In genomic region chr8:124019782-124020181, GRCm38 (mm10) we compare ENCODE assay signal across 8 mouse cellular contexts. TPM values are rescaled to one million over a fixed set of nuclear protein-coding genes. Genes with fewer than 3 reads are reported as not detected.
DNase-seq lines count a peak whose midpoint lies in the region; ATAC-seq lines count a peak whose summit lies in the region.

No protein-coding gene starts in this region.

- H3K4me1 ChIP-seq in heart, embryonic 16.5 days (ENCODE audit: control insufficient read depth, insufficient read depth, low read length), result peaks cover 22% of the 10 kb centered on the region
- H3K4me1 ChIP-seq in midbrain, embryonic 12.5 days, result peaks cover 31% of the 10 kb centered on the region

- no peaks in the 10 kb centered on the region for H3K27me3 ChIP-seq in heart, embryonic 16.5 days (ENCODE audit: control insufficient read depth, insufficient read depth, low read length)
- no peaks in the 10 kb centered on the region for H3K27me3 ChIP-seq in midbrain, embryonic 12.5 days

- H3K4me2 ChIP-seq in heart, embryonic 16.5 days (ENCODE audit: low read depth, low read length), result peak overlapping the region; percentile 72
- H3K4me2 ChIP-seq in midbrain, embryonic 12.5 days (replicated peaks), result peak overlapping the region; percentile 74

- H3K36me3 ChIP-seq in heart, embryonic 16.5 days (ENCODE audit: control insufficient read depth, insufficient read depth), result peaks cover 8% of the 10 kb centered on the region
- H3K36me3 ChIP-seq in midbrain, embryonic 12.5 days, result peaks cover 7% of the 10 kb centered on the region; the same call in 1 of the 2 replicates

- peak; percentile 89 for DNase-seq in heart, adult 11 months
- no peak for DNase-seq in heart, adult 8-10 months (ENCODE audit: low spot score)
- DNase-seq in kidney, postnatal 36 days, result peak; percentile 20 to 38
- peak; percentile 26 for DNase-seq in thymus, postnatal 14 days
- DNase-seq in ovary, postnatal 36 days (ENCODE audit: low spot score), result no peak

- peak overlapping the region; percentile 91 for H3K9ac ChIP-seq in heart, embryonic 16.5 days (ENCODE audit: low read length)
- H3K9ac ChIP-seq in midbrain, embryonic 12.5 days (replicated peaks), result peak overlapping the region; percentile 20

- WGBS in heart, embryonic 16.5 days, result 23% methylated on average over 13 of the region's 13 CpGs
- WGBS in midbrain, embryonic 12.5 days, result 38% methylated on average over 13 of the region's 13 CpGs

- H3K9me3 ChIP-seq in heart, embryonic 16.5 days (replicated peaks; ENCODE audit: control insufficient read depth, low read length), result no peaks in the 10 kb centered on the region
- no peaks in the 10 kb centered on the region for H3K9me3 ChIP-seq in midbrain, embryonic 12.5 days

- H3K27ac ChIP-seq in heart, embryonic 16.5 days (ENCODE audit: low read length), result peak overlapping the region; percentile 18; the same call in 1 of the 2 replicates
- H3K27ac ChIP-seq in midbrain, embryonic 12.5 days (replicated peaks), result no peak overlapping the region

- ATAC-seq in common myeloid progenitor, adult 5-6 weeks (replicated peaks; ENCODE audit: low read depth, poor library complexity, severe bottlenecking), result peak; percentile 39
- no peak; the same call in 1 of the 2 replicates for ATAC-seq in heart, embryonic 16.5 days (replicated peaks; ENCODE audit: extremely low read depth, insufficient read depth, low FRiP score)
- no peak for ATAC-seq in midbrain, embryonic 12.5 days (ENCODE audit: low FRiP score, low read depth)

- H3K4me3 ChIP-seq in heart, embryonic 16.5 days (ENCODE audit: low read length), result peak overlapping the region; percentile 93
- H3K4me3 ChIP-seq in midbrain, embryonic 12.5 days, result peak overlapping the region; percentile 83

RNA-seq across cellular contexts. Expression of gene Taf5l, which starts 1.4 kb away (rescaled TPM):
- total RNA-seq in heart, adult 8-10 months (2022), result 10 to 100 TPM; 14.1 to 15.2 (median 14.5) TPM
- total RNA-seq in common myeloid progenitor, adult 5-6 weeks (2017), result 45.6 and 46.5 TPM in 2 replicates
- polyA plus RNA-seq in heart, embryonic 16.5 days (2015; fragmentation: Nextera tagmentation; extraction: Ambion mirVana), result 25.4 and 27.9 TPM in 2 replicates
- 36.0 and 36.3 TPM in 2 replicates for polyA plus RNA-seq in midbrain, embryonic 12.5 days (2016; fragmentation: Nextera tagmentation; extraction: Ambion mirVana)

RNA-seq across cellular contexts. Expression of gene Urb2, which starts 1.5 kb away (rescaled TPM):
- total RNA-seq in heart, adult 8-10 months (2022), result 1 to 10 TPM; 4.9 to 7.2 (median 6.5) TPM
- total RNA-seq in common myeloid progenitor, adult 5-6 weeks (2017), result 25.4 and 28.0 TPM in 2 replicates
- polyA plus RNA-seq in heart, embryonic 16.5 days (2015; fragmentation: Nextera tagmentation; extraction: Ambion mirVana), result 3.0 and 3.3 TPM in 2 replicates
- polyA plus RNA-seq in midbrain, embryonic 12.5 days (2016; fragmentation: Nextera tagmentation; extraction: Ambion mirVana), result 6.1 and 7.0 TPM in 2 replicates

RNA-seq across cellular contexts. Expression of gene Abcb10, which starts 36.9 kb away (rescaled TPM):
- 10 to 100 TPM; 41.0 to 50.0 (median 45.6) TPM for total RNA-seq in heart, adult 8-10 months (2022)
- 20.2 and 21.1 TPM in 2 replicates for total RNA-seq in common myeloid progenitor, adult 5-6 weeks (2017)
- 17.1 and 19.0 TPM in 2 replicates for polyA plus RNA-seq in heart, embryonic 16.5 days (2015; fragmentation: Nextera tagmentation; extraction: Ambion mirVana)
- polyA plus RNA-seq in midbrain, embryonic 12.5 days (2016; fragmentation: Nextera tagmentation; extraction: Ambion mirVana), result 18.1 and 21.5 TPM in 2 replicates

Comparison
In these comparisons a context has a peak if more than half of its experiments do, and no peak if none do; other contexts are left out.
1. DNase-seq: peak in heart, adult 11 months (single experiment), kidney, postnatal 36 days (2 of 2) and thymus, postnatal 14 days (single experiment); none in heart, adult 8-10 months (single experiment) and ovary, postnatal 36 days (single experiment).